Mouse (Mus musculus) liver, embryonic 14.5 days (tissue): ENCODE measurements around the gene Zxdc. TPM values are rescaled to one million over a fixed set of nuclear protein-coding genes. Genes with fewer than 3 reads are reported as not detected.

Source experiments
- ATAC-seq: fragments of 200-750 bp; cut with Nextera tagmentation; 2 replicates; pipeline ENCODE4 v1.8.0; 2017; ENCODE audit warnings: moderate number of reproducible peaks, mild to moderate bottlenecking, moderate library complexity; ENCODE audit not compliant: insufficient read depth
- DNase-seq, 3 experiments: peaks; one replicate each; pipeline ENCODE4 v3.0.0-alpha.2; 2012 to 2013; ENCODE audit warnings: low read depth in 3 of 3, low spot score in 3 of 3
- H3K27ac ChIP-seq: fragments of 300-500 bp; sonication (generic); 2 replicates; pipeline ENCODE4 v1.5.1; 2014; ENCODE audit warnings: moderate library complexity, mild to moderate bottlenecking, control low read depth, inconsistent platforms
- H3K27me3 ChIP-seq: fragments of 300-500 bp; sonication (generic); 2 replicates; pipeline ENCODE4 v1.6.1; 2014; ENCODE audit warnings: mild to moderate bottlenecking, low read length, moderate library complexity; ENCODE audit not compliant: control insufficient read depth, insufficient read depth
- H3K36me3 ChIP-seq: fragments of 300-500 bp; sonication (generic); replicated peaks from 2 replicates; pipeline ENCODE4 v1.6.1; 2014; ENCODE audit warnings: low read depth; ENCODE audit not compliant: control insufficient read depth, insufficient read depth
- H3K4me1 ChIP-seq, 2 experiments: fragments of 200-500 bp in 1 of 2; fragments of 300-500 bp in 1 of 2; sonication (generic) in 1 of 2; replicated peaks; 2 replicates each; pipeline ENCODE4 v1.6.1; 2012 to 2014; ENCODE audit warnings: antibody characterized with exemption in 1 of 2, inconsistent platforms in 1 of 2, low read length in 1 of 2; ENCODE audit not compliant: control insufficient read depth in 2 of 2, insufficient read depth in 2 of 2
- H3K4me2 ChIP-seq: fragments of 300-500 bp; sonication (generic); 2 replicates; pipeline ENCODE4 v1.6.1; 2014; ENCODE audit warnings: low read depth, mild to moderate bottlenecking, control low read depth, moderate library complexity
- H3K4me3 ChIP-seq, 2 experiments: fragments of 200-500 bp in 1 of 2; fragments of 300-500 bp in 1 of 2; sonication (generic) in 1 of 2; 2 replicates each; pipeline ENCODE4 v1.5.1; 2012 to 2014; ENCODE audit warnings: low read depth in 2 of 2, low read length in 2 of 2, mild to moderate bottlenecking in 2 of 2, control low read depth in 1 of 2, inconsistent platforms in 1 of 2, moderate library complexity in 1 of 2; ENCODE audit not compliant: insufficient read depth in 1 of 2
- H3K9ac ChIP-seq: fragments of 300-500 bp; sonication (generic); replicated peaks from 2 replicates; pipeline ENCODE4 v1.6.1; 2014; ENCODE audit warnings: mild to moderate bottlenecking, control low read depth, moderate library complexity
- H3K9me3 ChIP-seq: fragments of 300-500 bp; sonication (generic); 2 replicates; pipeline ENCODE4 v1.6.1; 2016; ENCODE audit warnings: low read length, mixed read lengths; ENCODE audit not compliant: control insufficient read depth
- CTCF ChIP-seq: IDR thresholded peaks from 2 replicates; pipeline ENCODE4 v1.5.1; 2016; ENCODE audit warnings: antibody characterized with exemption, low read depth, control low read depth
- EP300 ChIP-seq: IDR thresholded peaks from 2 replicates; pipeline ENCODE4 v1.6.1; 2016; ENCODE audit warnings: antibody characterized with exemption, low read depth
- WGBS: fragments of 180-500 bp; shearing (Covaris S2); extraction: QIAGEN DNeasy Blood & Tissue Kit; methylation state at CpG from one replicate; pipeline ENCODE4 v1.1.7; 2014; ENCODE audit not compliant: insufficient replicate concordance; 5-methylcytosine and 5-hydroxymethylcytosine counted together
- polyA plus RNA-seq, 2 experiments: library from polyadenylated mRNA; depleted of rRNA in 1 of 2; stranded (reverse) in 1 of 2; unstranded in 1 of 2; fragments of >200 nt; fragmentation: Nextera tagmentation in 1 of 2; extraction: Ambion mirVana in 1 of 2; gene quantifications; 2 replicates each; pipeline versions ENCODE4 v1.2.1 to v1.2.3; 2012 to 2014

Gene Zxdc
- polyA plus RNA-seq, 2 experiments = 3.0 TPM

DNA sequence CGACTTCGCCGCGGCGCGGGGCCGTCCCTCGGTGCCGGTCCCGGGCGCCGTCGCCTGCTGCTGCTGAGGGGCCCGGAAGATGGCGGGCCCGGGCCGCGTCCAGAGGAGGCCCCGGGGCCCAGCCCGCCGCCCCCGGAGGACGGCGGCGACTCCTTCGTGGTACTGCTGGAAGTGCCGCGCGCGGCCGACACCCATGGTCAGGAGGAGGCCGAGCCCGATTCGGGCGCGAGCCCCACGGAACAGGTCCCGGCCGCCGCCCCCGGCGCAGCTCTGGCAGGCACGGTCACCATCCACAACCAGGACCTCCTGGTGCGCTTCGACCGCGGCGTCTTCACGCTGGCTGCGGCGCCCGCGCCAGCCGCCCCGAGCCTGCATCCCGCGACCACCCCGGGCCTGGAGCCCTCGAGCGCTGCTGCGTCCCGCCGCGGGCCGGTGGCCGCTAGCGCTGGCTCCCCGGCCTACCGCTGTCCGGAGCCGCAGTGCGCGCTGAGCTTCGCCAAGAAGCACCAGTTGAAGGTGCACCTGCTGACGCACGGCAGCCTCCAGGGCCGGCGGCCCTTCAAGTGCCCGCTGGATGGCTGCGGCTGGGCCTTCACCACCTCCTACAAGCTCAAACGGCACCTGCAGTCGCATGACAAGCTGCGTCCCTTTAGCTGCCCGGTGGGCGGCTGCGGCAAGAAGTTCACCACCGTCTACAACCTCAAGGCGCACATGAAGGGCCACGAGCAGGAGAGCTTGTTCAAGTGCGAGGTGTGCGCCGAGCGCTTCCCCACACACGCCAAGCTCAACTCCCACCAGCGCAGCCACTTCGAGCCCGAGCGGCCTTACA, 647 bp downstream of the Zxdc start:
- no peaks in the 10 kb centered on the region for H3K9me3 ChIP-seq
- H3K4me1 ChIP-seq = peaks cover 29 to 32% of the 10 kb centered on the region in 2 experiments
- TF ChIP-seq EP300 (no peak), CTCF (no peak)
- peaks cover 11% of the 10 kb centered on the region for H3K36me3 ChIP-seq
- peak in 2 of 3 experiments; percentile 16 to 29 for DNase-seq
- no peak overlapping the region for H3K27ac ChIP-seq
- peak overlapping the region; percentile 69 for H3K9ac ChIP-seq
- H3K4me2 ChIP-seq = peak overlapping the region; percentile 83
- H3K4me3 ChIP-seq = peak overlapping the region; percentile 60 to 82
- H3K27me3 ChIP-seq = no peaks in the 10 kb centered on the region
- under 1% methylated on average over 85 of the region's 98 CpGs for WGBS
- ATAC-seq = peak; percentile 70

DNA sequence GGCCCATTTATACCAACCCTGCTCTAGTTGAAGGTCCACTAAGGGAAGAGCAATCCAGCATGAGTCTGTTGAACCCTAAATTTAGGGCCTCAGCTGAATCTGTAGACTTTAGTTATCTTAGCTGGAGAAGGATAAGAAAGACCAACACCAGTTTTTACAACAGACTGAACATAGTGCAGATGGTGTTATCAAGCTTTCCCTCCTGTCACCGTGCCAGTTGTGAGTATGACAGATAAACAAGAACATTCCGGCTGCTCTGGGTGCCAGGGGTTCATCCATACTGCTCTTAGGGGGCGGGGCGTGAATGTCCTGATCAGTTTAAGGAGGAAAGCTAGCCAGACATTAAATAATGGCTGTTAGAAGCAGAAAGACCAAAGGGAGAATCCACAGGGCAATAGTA, 5.4 kb downstream of the Zxdc start:
- 15% methylated on average over 4 of the region's 4 CpGs for WGBS
- H3K36me3 ChIP-seq = peaks cover 35% of the 10 kb centered on the region

DNA sequence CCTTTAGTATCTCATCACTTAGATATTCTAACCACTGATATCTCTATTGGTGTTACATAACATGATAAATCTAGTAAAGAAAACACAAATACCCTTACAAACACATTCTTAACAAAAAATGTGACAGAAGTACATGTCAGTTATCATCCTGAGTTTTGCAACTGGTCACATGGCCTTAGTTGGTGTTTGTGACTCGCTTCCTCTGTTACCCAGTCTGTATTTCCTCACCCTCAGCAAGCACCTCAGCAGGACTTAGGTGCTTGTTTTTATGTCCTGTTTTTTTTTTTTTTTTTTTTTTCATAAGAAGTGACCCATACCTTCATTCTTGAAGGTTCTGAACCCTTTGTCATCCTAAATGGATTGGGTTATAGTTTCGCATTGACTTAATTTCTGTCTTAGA, 8.4 kb downstream of the Zxdc start:
- Histone ChIP-seq H3K9ac (no peak overlapping the region), H3K36me3 (peaks cover 50% of the 10 kb centered on the region), H3K4me1 (peaks cover 15 to 23% of the 10 kb centered on the region in 2 experiments), H3K4me2 (no peak overlapping the region), H3K4me3 (no peak overlapping the region), H3K9me3 (no peaks in the 10 kb centered on the region), H3K27ac (no peak overlapping the region), H3K27me3 (no peaks in the 10 kb centered on the region)
- DNase-seq (no peak), ATAC-seq (no peak)
- TF ChIP-seq CTCF (no peak), EP300 (no peak)
- whole genome bisulfite sequencing = 81% methylated on average over 2 of the region's 2 CpGs

More for the DNA sequence above, 5.4 kb downstream of the Zxdc start:
- peak overlapping the region; percentile 41 for H3K4me2 ChIP-seq
- H3K27ac ChIP-seq = peak overlapping the region; percentile 58
- no peak overlapping the region for H3K4me3 ChIP-seq
- peak overlapping the region; percentile 2; the same call in 1 of the 2 replicates for H3K9ac ChIP-seq
- no peaks in the 10 kb centered on the region for H3K9me3 ChIP-seq
- TF ChIP-seq EP300 = peak; percentile 93
- TF ChIP-seq CTCF = no peak
- H3K4me1 ChIP-seq = peaks cover 29 to 38% of the 10 kb centered on the region in 2 experiments
- peak; percentile 93 for ATAC-seq
- H3K27me3 ChIP-seq = no peaks in the 10 kb centered on the region
- peak; percentile 75 to 79 (median 78) for DNase-seq

DNA sequence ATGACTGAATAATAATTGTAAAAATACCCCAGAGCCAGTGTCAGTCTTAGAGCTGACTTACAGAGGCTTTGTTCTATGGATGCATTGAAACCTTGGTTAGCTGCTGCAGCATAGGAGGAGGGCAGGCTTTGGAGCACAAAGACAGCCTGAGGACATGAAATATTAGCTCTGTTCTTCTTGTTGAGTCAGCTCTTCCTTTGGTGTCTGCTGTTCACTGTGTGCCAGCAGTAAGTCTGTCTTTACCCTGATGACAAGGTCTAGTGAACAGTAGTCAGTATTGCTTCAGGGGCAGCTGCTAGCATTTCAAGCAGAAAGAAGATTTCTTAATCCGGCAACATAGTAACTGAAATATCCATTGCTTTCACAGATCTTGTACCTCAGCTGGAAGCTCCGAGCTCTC, 12.2 kb downstream of the Zxdc start:
- peaks cover 41% of the 10 kb centered on the region for H3K36me3 ChIP-seq
- ATAC-seq (no peak), DNase-seq (no peak)
- TF ChIP-seq EP300 (no peak), CTCF (no peak)
- H3K4me1 ChIP-seq = no peaks in the 10 kb centered on the region
- no peak overlapping the region for H3K27ac ChIP-seq
- H3K4me3 ChIP-seq = no peak overlapping the region
- H3K9ac ChIP-seq = no peak overlapping the region
- H3K9me3 ChIP-seq = no peaks in the 10 kb centered on the region
- no peak overlapping the region for H3K4me2 ChIP-seq
- 82% methylated on average over 2 of the region's 2 CpGs for WGBS
- no peaks in the 10 kb centered on the region for H3K27me3 ChIP-seq

DNA sequence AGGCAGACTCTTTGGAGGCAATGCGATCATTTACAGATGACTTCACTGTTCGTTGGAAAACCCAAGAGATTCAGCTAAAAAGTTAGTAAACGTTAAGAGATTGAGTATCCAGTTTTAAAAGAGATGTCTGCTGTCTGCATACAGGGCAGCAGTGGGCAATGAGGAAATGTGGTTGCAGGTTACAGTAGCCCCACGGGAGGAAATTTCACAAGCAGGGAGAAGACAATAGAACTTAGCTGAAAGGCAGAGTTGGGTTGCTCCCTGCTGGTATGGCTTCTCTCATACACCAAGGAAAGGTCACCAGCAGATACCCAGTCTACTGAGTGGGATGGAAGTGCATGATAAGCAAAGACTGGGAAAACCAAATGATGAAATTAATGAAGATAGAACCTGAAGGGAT, 21.3 kb downstream of the Zxdc start:
- ATAC-seq (no peak), DNase-seq (no peak)
- Histone ChIP-seq H3K4me3 (no peak overlapping the region), H3K27me3 (no peaks in the 10 kb centered on the region), H3K36me3 (peaks cover 6% of the 10 kb centered on the region; the same call in 1 of the 2 replicates), H3K9me3 (no peaks in the 10 kb centered on the region), H3K4me1 (no peaks in the 10 kb centered on the region), H3K27ac (no peak overlapping the region), H3K4me2 (no peak overlapping the region), H3K9ac (no peak overlapping the region)
- 68% methylated on average over 4 of the region's 4 CpGs for WGBS
- TF ChIP-seq CTCF (no peak), EP300 (no peak)
